Mouse (Mus musculus) cortical plate, adult 2 months (tissue): Measurements from ENCODE around the gene Cpne9.

ENCODE experiments used
- CTCF ChIP-seq: fragments of 200-500 bp; IDR thresholded peaks from 2 replicates; pipeline ENCODE4 v1.5.1; 2011; ENCODE audit warnings: mild to moderate bottlenecking, control low read depth, low read length; ENCODE audit not compliant: insufficient read depth; ENCODE audit errors: extremely low read depth
- POLR2A ChIP-seq: fragments of 200-500 bp; IDR thresholded peaks from 2 replicates; pipeline ENCODE4 v1.6.1; 2011; ENCODE audit warnings: mild to moderate bottlenecking, low read length, control low read depth; ENCODE audit not compliant: insufficient read depth; ENCODE audit errors: extremely low read depth

GRCm38 (mm10) chr6:113336852-113337620 lies 54.9 kb downstream of the Cpne9 start:
- TF ChIP-seq CTCF, result no peak
- TF ChIP-seq POLR2A, result no peak
